Comparison of ENCODE assay signal across 9 mouse cellular contexts in genomic region chr10:60115345-60116185, GRCm38 (mm10). TPM values are rescaled to one million over a fixed set of nuclear protein-coding genes. Genes with fewer than 3 reads are reported as not detected.
A peak's percentile ranks its signal among the peaks of the same experiment; 100 is the strongest.
DNase-seq lines count a peak whose midpoint lies in the region; ATAC-seq lines count a peak whose summit lies in the region.
"Had no signal": no experiment of that assay in that cellular context is flagged by ENCODE, and none has a peak within 500 bp of the region (broad histone marks: within the 10 kb centered on the region; RNA-seq: fewer than 3 reads in every experiment).

No protein-coding gene starts in this region.

- no peaks in the 10 kb centered on the region for H3K36me3 ChIP-seq in heart, embryonic 10.5 days
- H3K36me3 ChIP-seq in heart, embryonic 11.5 days (ENCODE audit: control insufficient read depth, insufficient read depth, low read length): no peaks in the 10 kb centered on the region
- H3K36me3 ChIP-seq in midbrain, embryonic 15.5 days (replicated peaks): no peaks in the 10 kb centered on the region
- H3K36me3 ChIP-seq: heart, embryonic 13.5 days had no signal

- no peak for ATAC-seq in heart, embryonic 11.5 days (replicated peaks; ENCODE audit: insufficient number of reproducible peaks, low FRiP score, low TSS enrichment)
- ATAC-seq in midbrain, embryonic 15.5 days (replicated peaks): peak; percentile 90
- no peak for ATAC-seq in erythroblast, adult 5-6 weeks (replicated peaks; ENCODE audit: low FRiP score, poor library complexity, severe bottlenecking)

- 7% methylated on average over 14 of the region's 14 CpGs for WGBS in heart, embryonic 10.5 days
- WGBS in heart, embryonic 11.5 days (ENCODE audit: insufficient replicate concordance): 8% methylated on average over 14 of the region's 14 CpGs
- WGBS in midbrain, embryonic 15.5 days: 3% methylated on average over 14 of the region's 14 CpGs

- no peak overlapping the region for H3K9ac ChIP-seq in heart, embryonic 11.5 days (ENCODE audit: low read depth, low read length)
- H3K9ac ChIP-seq in midbrain, embryonic 15.5 days: 0 out of 2 replicates have a peak overlapping the region, but pooled peaks have one; percentile 1
- H3K9ac ChIP-seq: heart, embryonic 13.5 days had no signal

- peaks cover 95% of the 10 kb centered on the region for H3K27me3 ChIP-seq in heart, embryonic 10.5 days (ENCODE audit: insufficient read depth, poor library complexity, severe bottlenecking)
- H3K27me3 ChIP-seq in heart, embryonic 11.5 days (ENCODE audit: control insufficient read depth, insufficient read depth, low read length): peaks cover 64% of the 10 kb centered on the region
- no peaks in the 10 kb centered on the region for H3K27me3 ChIP-seq in midbrain, embryonic 15.5 days (replicated peaks)

- no peaks in the 10 kb centered on the region for H3K9me3 ChIP-seq in heart, embryonic 10.5 days
- no peaks in the 10 kb centered on the region for H3K9me3 ChIP-seq in heart, embryonic 11.5 days (replicated peaks; ENCODE audit: control insufficient read depth, low read length)
- H3K9me3 ChIP-seq in midbrain, embryonic 15.5 days: no peaks in the 10 kb centered on the region
- H3K9me3 ChIP-seq: heart, embryonic 13.5 days had no signal

- peaks cover 35% of the 10 kb centered on the region for H3K4me1 ChIP-seq in heart, embryonic 10.5 days
- H3K4me1 ChIP-seq in heart, embryonic 11.5 days (ENCODE audit: control insufficient read depth, insufficient read depth, low read length): peaks cover 18% of the 10 kb centered on the region
- H3K4me1 ChIP-seq in midbrain, embryonic 15.5 days: peaks cover 40% of the 10 kb centered on the region

- peak overlapping the region; percentile 13; the same call in 1 of the 2 replicates for H3K4me3 ChIP-seq in heart, embryonic 10.5 days
- no peak overlapping the region for H3K4me3 ChIP-seq in heart, embryonic 11.5 days (ENCODE audit: low read depth, low read length)
- peak overlapping the region; percentile 8 for H3K4me3 ChIP-seq in midbrain, embryonic 15.5 days
- H3K4me3 ChIP-seq: heart, embryonic 13.5 days had no signal

- H3K4me2 ChIP-seq in heart, embryonic 11.5 days: no peak overlapping the region
- peak overlapping the region; percentile 46 for H3K4me2 ChIP-seq in midbrain, embryonic 15.5 days
- H3K4me2 ChIP-seq: heart, embryonic 13.5 days had no signal

- no peak overlapping the region for H3K27ac ChIP-seq in heart, embryonic 10.5 days
- no peak overlapping the region for H3K27ac ChIP-seq in heart, embryonic 11.5 days (ENCODE audit: low read depth, low read length)
- peak overlapping the region; percentile 86 for H3K27ac ChIP-seq in midbrain, embryonic 15.5 days
- H3K27ac ChIP-seq: heart, embryonic 13.5 days had no signal

- no peak for DNase-seq in heart, embryonic 10.5 days (ENCODE audit: low spot score)
- DNase-seq in cerebellum, adult 9-11 months: peak; percentile 71
- DNase-seq in frontal cortex, postnatal 10 days (ENCODE audit: low spot score in 2 of 2): peak; percentile 88 to 90
- DNase-seq in layer of hippocampus, postnatal 36 days: peak; percentile 88 to 89
- peak; percentile 64 for DNase-seq in thymus, postnatal 14 days

RNA-seq across cellular contexts. Expression of gene Spock2, which starts 9.5 kb away (rescaled TPM):
- polyA plus RNA-seq in heart, embryonic 10.5 days (2016; fragmentation: Nextera tagmentation; extraction: Ambion mirVana): 0.65 and 0.85 TPM in 2 replicates
- polyA plus RNA-seq in heart, embryonic 11.5 days (2014; fragmentation: Nextera tagmentation; extraction: Ambion mirVana): 1.2 and 1.3 TPM in 2 replicates
- total RNA-seq in layer of hippocampus, postnatal 36 days (2021): 100 to 1,000 TPM; 493 to 502 TPM
- 106 and 113 TPM in 2 replicates for polyA plus RNA-seq in midbrain, embryonic 15.5 days (2015; fragmentation: Nextera tagmentation; extraction: Ambion mirVana)
- total RNA-seq in erythroblast, adult 5-6 weeks (2015; ENCODE audit: low replicate concordance): not detected in 2 replicates
- total RNA-seq in erythroblast, adult 5-6 weeks (2017; ENCODE audit: low replicate concordance): not detected in 2 replicates

Comparison
In these comparisons a context has a peak if more than half of its experiments do, and no peak if none do; other contexts are left out.
1. RNA of gene Spock2, which starts 9.5 kb away (polyA plus RNA-seq): 106 to 113 TPM in midbrain, embryonic 15.5 days; 1.2 to 1.3 TPM in heart, embryonic 11.5 days and 0.65 to 0.85 TPM in heart, embryonic 10.5 days; every median in the first group is over 10 times any median in the second.